Mouse (Mus musculus): ENCODE data around the gene Klrb1b.

The Klrb1b gene

DNA sequence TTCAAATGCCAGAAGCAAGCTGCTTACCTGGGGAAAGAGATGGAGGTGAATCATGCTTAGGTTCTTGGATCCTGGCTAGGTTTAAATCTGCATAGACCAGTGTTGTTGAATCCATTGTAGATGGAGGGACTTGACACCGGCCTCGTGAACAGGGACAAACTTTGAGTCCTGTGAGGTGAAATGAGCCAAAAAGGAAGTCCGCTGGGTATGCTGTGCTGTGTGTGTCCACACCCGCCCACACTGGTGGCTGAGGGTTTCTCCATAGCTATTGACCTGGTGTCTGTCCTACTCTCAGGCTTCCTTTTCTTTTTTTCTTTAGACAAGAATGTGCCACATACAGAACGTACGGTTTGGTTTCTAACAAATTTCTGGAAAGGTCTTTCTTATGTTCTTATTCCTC, at the start of gene Klrb1b, which contains the start of gene Gm44511:
TSS of gene Klrb1b (minus strand) at position 200 of the 400 bp plus-strand sequence.
TSS of gene Gm44511 (minus strand) at position 184 of the 400 bp plus-strand sequence.
- in situ Hi-C loops (cut with MboI, MseI) = loop anchor here in 1 of 2 experiments (25.0 kb wide), 2 partner anchors 1564 to 1889 kb away; partner anchors contain the start of genes D6Wsu163e and Rad51ap1

DNA sequence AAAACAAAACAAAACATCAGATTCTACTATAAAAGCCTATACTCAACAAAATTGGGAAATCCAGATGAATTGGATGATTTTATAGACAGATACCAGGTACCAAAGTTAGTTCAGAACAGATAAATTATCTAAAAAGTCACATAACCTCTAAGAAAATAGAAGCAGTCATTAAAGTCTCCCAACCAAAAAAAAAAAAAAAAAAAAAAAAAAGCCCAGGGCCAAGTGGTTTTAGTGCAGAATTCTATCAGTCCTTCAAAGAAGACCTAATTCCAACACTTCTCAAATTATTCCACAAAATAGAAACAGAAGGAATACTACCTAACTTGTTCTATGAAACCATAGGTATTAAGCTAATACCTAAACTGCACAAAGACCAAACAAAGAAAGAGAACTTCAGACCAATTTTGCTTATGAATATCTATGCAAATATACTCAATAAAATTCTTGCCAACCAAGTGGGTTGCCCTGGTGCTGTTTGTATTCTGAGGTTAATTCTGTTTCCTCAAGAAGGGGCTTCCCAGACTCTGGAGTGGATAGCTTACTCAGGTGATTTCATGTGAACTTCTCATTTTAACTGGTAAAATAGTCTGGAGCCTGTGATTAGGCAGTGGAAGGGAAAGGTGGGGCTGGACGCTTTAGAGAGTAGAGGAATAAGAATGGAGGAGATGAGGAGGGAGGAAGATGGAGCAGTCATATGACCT, 45.9 kb upstream of the Klrb1b start:
- in situ Hi-C loops (cut with MboI, MseI) = loop anchor here in 1 of 2 experiments (10.0 kb wide), 1 partner anchor 623 kb away; no protein-coding TSS in a partner anchor

DNA sequence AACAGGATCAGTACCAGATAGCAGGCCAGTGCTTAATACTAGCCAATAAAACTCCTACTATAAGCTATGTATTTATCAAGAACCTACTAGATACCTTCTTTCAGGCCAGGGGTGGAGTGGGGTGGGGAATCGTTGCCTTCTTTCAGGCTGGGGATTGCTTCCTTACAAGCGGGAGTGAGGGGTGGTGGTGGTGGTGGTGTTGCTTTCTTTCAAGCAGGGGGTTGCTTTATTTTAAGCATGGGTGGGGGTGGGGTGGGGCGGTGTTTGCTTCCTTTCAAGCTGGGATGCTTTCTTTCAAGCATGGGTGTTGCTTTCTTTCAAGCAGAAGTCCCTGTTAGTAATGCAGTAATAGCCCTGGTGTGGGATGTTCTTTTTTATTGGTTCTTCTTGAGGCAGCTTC, 42.7 kb upstream of the Klrb1b start:
- in situ Hi-C loops (cut with MboI, MseI) = no loop called here

DNA sequence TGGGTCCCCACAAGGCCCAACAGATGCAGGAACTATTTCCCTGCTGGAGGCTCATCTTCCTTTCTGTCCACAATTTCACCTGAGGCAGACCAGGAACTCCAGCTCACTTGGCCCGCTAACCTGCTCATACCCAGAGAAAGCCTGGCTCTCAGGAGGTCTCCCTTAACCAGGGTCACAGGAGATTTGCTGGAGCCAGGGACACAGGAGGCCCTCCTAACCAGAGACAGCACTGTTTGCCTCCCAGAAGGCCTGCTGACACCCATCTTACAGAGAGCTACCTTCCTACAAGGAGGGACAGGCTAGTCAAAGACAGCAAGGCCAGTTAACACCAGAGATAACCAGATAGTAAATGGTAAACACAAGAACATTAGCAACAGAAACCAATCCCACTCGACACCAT, 31.8 kb upstream of the Klrb1b start:
- in situ Hi-C loops (cut with MboI, MseI) = loop anchor here (5.0 to 10.0 kb wide), 2 partner anchors 317 to 499 kb away; no protein-coding TSS in a partner anchor

DNA sequence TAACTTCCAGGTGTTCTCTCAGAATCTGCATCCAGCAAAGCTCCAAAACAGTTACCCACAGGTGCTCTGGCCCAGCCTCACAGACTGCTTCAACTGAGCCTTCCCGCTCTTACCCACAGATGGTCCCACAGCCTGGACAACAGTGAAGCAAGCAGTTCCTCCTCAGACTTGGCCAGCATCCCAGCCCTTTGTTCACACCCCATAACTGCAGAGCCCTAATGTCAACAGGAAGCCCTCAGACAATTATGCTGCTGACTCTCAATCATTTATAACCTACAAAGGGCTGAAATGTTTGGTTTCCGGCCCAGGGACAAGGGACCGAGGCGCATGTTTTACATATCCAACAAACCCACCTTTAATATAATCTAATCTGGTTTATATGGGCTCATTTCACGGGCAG, 30.1 kb upstream of the Klrb1b start:
- in situ Hi-C loops (cut with MboI, MseI) = loop anchor here (5.0 to 10.0 kb wide), 2 partner anchors 319 to 501 kb away; no protein-coding TSS in a partner anchor

DNA sequence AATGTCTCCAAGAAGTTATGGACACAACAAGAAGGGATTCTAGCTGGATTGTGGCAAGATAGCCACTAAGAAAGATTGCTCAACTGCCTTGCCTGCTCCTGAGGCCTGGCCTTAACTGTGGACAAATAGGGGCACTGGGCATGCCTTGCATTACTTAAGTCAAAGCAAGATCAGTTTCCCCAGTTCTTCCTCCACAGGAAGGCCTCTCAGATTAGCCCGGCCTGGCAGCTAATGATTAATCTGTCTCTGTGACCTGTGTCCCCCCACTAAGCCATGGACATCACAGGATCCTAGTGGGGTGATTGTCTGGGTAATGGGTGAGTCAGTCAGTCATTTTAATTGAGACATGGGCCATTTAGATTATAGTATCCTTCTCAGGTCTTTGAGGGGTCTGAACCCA, 29.3 kb upstream of the Klrb1b start:
- in situ Hi-C loops (cut with MboI, MseI) = loop anchor here (5.0 to 10.0 kb wide), 2 partner anchors 319 to 502 kb away; no protein-coding TSS in a partner anchor

DNA sequence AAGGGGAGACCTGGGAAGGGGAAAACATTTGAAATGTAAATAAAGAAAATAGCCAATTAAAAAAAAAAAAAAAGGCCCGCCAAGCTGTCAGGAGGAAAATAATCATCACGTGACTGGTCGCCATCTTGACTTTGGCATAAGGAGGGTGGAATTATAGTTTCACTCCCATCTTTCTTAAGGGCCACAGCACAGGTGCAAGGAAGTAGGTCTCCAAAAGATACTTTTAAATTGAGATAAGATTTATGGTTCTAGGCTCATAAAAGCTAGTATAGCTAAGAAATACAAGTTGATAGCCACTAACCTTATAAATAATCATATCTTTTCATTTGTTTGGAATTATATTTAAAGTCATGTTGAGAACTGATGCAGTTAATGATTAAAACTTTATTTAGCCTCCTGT, 28.8 kb upstream of the Klrb1b start:
- in situ Hi-C loops (cut with MboI, MseI) = loop anchor here (5.0 to 10.0 kb wide), 6 partner anchors 212 to 517 kb away; no protein-coding TSS in a partner anchor

DNA sequence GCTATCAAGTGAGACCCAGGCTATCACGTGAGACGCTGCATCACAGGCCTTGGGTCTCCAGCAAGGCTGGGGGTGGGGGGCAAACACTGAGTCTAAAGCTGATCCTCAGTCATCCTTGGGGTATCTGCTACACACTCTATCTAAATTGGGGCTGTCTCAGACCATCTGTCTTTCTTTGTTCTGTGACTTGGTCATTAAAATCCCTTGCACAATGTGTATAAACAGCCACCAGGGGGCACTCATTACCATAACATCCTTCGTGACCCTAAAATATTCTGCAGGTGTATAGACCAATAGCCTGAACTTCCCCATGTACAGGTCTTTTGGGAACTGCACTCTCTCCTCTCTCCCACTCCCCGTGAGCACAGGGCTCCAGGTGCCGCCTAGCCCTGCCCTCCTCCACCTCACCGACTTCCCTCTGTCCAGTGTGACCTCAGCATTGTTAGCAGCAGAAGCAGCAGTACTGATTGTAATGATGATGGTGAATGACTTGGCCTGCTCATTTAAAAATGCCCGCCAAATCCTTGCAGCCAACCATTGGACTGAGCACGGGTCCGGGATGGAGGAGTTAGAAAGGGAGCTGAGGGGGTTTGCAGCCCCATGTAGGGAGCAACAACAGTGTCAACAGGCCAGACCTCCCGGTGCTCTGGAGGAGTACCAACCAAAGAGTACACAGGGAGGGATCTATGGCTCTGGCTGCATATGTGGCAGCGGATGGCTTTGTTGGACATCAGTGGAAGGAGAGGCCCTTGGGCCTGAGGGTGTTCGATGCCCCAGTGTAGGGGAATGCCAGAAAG, 28.1 kb upstream of the Klrb1b start:
- in situ Hi-C loops (cut with MboI, MseI) = loop anchor here (5.0 to 10.0 kb wide), 5 partner anchors 213 to 518 kb away; no protein-coding TSS in a partner anchor

DNA sequence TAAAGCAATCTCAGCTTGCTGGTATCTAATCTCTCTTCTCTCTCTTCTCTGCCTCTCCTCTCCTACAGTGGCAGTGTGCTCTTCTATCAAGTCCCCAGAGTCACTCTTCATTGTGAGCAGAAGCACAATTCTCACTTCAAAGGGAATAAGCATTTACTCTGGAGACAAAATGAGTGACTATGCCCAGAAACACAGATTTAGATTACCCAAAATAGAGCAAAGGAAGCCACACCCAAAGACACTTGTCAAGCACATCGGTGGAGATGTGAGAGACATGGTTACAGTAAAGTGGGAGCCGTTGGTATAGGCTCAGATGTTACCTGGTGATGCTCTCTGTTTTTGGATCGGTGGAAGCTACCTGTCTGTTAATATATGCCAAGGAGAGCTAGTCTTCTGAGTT, 26.6 kb upstream of the Klrb1b start:
- in situ Hi-C loops (cut with MboI, MseI) = loop anchor here (5.0 to 10.0 kb wide), 5 partner anchors 215 to 520 kb away; no protein-coding TSS in a partner anchor

DNA sequence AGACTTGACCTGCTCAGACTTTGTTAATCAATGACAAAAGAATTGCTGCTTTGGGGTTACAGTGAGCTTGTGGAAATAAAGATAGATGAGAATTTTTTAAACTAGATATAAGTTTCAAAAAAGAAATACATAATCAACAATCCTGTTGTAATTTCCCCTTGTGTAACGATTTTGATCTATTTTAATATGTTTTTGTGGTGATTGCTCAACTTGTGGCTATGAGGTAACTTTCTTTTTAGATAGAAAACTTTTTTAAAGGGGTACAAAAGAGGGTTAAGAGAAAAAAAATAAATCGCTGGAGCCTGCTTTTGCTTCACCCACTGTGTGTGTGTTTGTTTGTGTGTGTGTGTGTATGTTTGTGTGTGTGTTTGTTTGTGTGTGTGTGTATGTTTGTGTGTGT, 25.0 kb upstream of the Klrb1b start:
- in situ Hi-C loops (cut with MboI, MseI) = loop anchor here (5.0 to 10.0 kb wide), 5 partner anchors 216 to 521 kb away; no protein-coding TSS in a partner anchor

DNA sequence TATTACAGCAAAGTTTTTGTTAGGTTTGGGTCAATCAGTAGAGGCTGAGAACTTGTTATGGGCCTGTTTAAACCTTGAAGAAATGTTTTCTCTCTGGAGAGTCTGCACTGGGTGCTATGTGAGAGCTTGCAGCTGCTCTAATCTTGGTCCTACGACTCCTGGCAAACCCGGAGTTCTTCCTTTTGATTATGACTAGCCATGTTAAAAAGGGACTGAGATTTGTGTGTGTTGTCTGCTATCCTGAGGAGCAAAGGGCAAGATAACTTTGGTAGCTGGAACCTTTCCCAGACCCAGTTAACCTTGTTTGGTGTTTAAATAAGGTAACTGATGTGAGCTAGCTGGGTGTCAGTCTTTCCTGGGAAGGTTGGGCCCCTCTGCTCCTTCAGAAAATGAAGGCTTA, 24.5 kb upstream of the Klrb1b start:
- in situ Hi-C loops (cut with MboI, MseI) = loop anchor here (5.0 to 10.0 kb wide), 5 partner anchors 217 to 522 kb away; no protein-coding TSS in a partner anchor

DNA sequence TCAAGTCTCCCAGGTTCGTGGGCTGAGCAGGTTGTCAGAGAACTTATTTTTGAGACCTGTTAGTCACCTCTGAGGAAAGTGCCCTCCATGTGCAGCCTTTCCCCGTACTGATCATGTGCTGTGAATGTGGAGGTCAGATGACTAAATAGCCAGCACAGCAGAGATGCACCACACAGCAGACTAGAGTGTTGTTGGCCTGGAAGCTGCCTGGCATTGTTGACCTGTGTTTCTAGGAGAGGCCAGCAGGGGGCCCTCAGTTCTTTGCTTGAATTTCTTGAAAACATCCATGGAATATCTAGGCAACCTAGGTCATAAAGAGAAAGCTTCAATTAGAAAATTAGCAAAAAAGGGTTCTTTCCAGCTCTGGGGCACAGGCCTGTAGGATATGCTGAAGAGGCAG, 23.8 kb upstream of the Klrb1b start:
- in situ Hi-C loops (cut with MboI, MseI) = loop anchor here (5.0 to 25.0 kb wide), 7 partner anchors 217 to 1913 kb away; partner anchors contain the start of genes D6Wsu163e (in 1 of the 2) and Rad51ap1 (in 1 of the 2)

DNA sequence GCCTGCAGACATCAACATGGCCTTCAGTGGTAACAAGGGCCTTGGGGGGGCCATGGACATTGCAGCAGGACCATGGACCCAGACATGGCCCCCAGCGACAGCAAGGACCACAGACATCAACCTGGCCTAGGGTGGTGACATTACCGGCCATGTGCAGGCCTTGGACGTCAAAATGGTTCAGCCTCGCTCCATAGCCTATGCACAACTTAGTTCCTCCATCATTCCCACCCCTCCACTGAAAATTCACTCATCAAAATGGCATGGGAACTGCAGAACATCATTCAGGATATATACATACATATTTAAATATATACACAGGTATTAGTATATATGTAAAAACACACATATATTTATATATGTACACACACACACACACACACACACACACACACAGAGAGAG, 21.3 kb upstream of the Klrb1b start:
- in situ Hi-C loops (cut with MboI, MseI) = loop anchor here in 1 of 2 experiments (25.0 kb wide), 2 partner anchors 1585 to 1910 kb away; partner anchors contain the start of genes D6Wsu163e and Rad51ap1

DNA sequence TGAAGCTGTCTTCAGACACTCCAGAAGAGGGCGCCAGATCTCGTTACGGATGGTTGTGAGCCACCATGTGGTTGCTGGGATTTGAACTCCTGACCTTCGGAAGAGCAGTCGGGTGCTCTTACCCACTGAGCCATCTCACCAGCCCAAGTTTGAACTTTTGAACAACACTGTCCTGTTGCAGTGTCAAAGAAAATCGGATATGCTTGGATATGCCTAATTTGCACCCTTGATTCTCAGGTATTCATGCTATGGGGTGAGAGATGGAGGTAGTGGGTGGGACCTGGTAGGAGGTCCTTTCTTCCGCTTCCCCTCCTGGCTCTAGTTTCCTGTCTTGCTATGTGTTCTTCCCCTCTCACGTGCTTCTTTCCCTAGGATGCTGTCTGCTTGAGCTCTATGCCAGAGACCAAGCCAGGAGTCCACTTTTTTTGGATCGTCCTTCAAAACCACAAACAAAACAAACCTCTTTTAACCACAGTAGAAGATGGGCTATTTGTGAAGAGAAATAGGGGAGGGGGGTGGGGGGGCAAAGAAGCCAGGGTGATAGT, 19.9 kb upstream of the Klrb1b start:
- in situ Hi-C loops (cut with MboI, MseI) = loop anchor here in 1 of 2 experiments (25.0 kb wide), 2 partner anchors 1584 to 1909 kb away; partner anchors contain the start of genes D6Wsu163e and Rad51ap1

DNA sequence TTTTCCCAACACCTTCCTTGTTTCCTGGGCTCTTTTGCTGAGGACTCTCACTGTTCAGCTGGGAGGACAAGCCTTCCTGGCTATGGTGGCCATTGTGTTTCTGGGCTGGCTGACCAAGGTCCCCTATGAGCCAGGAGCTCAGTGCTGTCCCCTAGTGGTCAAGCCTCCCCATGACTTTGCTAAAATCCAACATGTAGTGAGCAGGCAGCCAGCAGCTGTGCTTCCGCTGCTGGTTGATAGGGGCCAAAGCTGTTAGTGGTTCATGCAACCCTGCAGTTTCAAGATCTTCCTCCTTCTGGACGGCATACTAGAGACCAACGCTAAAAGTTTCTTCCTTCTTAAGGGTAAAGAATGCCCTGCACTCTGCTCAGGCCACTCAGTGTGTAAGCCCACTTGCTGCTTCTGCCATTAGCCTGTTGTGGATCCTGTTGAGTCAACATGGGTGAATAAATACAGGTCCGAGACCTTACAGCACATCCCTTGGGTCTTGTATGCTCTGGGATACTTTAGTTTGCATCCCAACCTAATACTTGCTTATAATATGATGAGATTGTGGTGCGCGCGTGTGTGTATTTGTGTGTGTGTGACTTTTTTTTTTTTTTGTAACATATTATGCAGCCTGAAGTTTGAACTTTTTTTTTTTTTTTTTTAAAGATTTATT, 19.3 kb upstream of the Klrb1b start:
- in situ Hi-C loops (cut with MboI, MseI) = loop anchor here in 1 of 2 experiments (25.0 kb wide), 2 partner anchors 1583 to 1908 kb away; partner anchors contain the start of genes D6Wsu163e and Rad51ap1

DNA sequence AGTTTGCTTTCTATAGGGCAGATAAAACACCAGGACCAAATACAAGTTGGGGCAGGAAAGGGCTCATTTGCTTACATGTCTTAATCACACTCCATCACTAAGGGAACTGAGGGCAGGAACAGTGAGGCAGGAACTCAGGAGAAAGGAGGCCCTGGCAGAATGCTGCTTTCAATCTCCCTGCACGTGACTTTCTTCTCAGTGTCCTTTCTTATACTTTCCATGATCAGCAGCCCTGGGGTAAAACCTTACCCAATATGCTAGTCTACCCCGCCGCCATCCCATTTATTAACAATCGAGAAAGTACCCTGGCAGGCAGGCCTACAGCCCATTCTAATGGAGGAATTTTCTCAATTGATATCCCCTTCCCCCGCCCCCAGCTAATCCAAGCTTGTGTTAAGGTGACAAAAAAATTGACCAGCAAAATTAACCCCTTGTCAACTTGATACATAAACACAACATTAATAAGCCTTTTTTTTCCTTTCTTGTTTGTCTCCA, 18.5 kb upstream of the Klrb1b start:
- in situ Hi-C loops (cut with MboI, MseI) = loop anchor here (5.0 to 25.0 kb wide), 4 partner anchors 37 to 1907 kb away; partner anchors contain the start of genes D6Wsu163e (in 1 of the 2) and Rad51ap1 (in 1 of the 2)

DNA sequence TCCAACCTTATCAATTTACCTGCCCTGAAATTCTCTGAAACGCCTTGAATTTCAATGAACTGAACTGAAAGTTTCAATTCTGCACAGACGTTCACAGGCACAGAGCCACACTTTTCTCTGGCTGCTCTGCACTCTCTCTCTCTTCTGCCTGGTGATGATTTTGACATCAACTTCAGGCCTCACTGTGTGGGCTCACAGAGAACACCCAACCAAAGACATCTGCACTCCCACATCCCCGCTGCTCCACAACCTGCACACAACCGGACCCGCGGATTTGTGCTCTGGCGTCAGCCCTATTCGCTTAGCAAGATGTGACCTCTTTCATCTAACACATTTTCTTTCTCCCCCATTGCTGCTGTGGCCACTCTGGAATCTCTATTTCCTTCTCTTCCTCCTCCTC, 18.0 kb upstream of the Klrb1b start:
- in situ Hi-C loops (cut with MboI, MseI) = loop anchor here (5.0 to 25.0 kb wide), 4 partner anchors 37 to 1907 kb away; partner anchors contain the start of genes D6Wsu163e (in 1 of the 2) and Rad51ap1 (in 1 of the 2)

DNA sequence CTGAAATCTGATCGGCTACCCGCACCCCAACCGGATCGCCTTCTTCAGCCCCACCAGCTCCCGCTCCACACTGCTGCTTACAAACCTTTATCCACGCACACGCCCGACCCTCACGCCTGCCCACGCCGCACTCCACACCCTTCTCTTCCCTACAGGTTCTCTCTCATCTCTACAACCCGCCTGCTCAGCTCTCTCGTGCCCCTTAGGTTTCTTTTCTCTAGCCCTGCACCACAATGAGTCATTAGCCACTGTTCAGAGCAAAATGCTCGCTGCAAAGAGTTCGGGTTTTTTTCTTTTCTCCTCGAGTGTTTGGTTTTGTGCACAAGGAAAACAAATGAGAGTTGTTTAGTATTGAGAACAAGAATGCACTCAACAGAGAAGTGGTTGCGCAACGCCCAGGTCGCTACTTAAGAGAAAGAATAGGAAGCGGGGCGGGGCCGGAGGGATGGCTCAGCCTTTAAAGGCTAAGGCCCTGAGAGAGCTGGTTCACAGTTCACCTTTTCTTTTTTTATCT, 17.4 kb upstream of the Klrb1b start:
- in situ Hi-C loops (cut with MboI, MseI) = loop anchor here (5.0 to 25.0 kb wide), 4 partner anchors 36 to 1906 kb away; partner anchors contain the start of genes D6Wsu163e (in 1 of the 2) and Rad51ap1 (in 1 of the 2)

DNA sequence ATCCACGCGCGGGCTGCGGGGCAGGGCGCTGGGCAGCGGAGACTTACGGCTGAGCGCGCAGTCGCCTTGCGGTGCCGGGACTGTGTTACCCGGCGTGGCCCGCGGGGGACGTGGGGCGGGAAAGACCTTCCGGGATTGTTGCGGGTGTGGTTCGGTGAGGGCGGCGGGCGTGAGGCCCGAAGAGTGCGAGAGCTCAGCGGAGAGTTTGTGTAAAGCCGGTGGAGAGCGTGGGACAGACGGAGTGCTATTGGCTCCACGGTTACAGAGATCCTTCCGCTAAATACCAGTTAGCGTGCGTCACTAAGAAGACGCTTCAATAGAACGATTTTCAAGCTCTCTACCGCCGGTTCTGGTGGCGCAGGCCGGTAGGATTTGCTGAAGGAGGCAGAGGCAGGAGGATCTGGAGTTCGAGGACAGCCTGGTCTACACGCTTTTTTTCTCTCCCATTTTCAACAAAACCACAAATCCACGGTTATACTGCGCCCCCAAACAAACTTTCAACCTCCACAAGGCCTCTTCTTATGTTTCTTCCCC, 16.9 kb upstream of the Klrb1b start:
- in situ Hi-C loops (cut with MboI, MseI) = loop anchor here (5.0 to 25.0 kb wide), 4 partner anchors 36 to 1906 kb away; partner anchors contain the start of genes D6Wsu163e (in 1 of the 2) and Rad51ap1 (in 1 of the 2)
